Mouse (Mus musculus) left cerebral cortex, adult 11 months (tissue): Measurements from ENCODE around the gene Cfap100.

Experiments used
- DNase-seq: peaks from one replicate; pipeline ENCODE4 v3.0.0; 2022; ENCODE audit warnings: low spot score

Gene Cfap100

DNA sequence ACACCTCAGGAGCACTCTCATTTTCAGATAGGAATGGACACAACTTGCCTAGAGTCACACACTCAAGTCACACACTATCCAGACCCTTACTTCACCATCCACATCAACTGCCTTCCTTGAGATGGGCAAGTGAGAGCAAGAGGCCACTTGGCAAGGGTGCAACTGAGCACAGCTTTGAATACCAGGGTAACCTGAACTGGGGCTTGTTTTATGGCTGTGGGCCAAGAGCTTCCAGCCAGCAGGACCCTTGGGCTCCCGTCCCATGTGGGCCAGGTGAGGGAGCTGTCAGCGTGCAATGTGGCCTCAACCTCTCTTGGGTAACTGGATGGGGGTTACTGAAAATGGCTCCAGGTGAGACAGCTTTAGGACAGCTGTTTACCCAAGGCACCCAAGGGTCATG, 28.8 kb upstream of the Cfap100 start:
- DNase-seq, result no peak

DNA sequence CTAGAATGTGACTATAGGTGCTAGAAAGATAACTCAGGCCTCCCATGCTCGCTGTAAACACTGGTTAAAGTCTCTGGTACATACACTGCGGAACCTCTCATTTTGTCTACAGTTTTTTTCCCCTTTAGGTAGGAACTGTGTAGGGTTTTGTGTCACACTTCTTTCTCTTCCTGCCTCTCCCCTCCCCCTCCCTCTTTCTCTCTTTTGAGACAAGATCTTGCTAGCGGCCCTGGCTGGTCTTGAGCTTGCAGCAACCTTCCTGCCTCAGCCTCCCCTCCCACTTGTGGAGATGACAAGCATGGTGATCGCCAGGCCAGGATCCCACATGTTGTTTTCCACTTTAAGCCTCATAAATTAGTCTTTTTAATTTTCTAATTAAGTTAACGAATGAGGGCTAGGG, 25.2 kb upstream of the Cfap100 start:
- no peak for DNase-seq

DNA sequence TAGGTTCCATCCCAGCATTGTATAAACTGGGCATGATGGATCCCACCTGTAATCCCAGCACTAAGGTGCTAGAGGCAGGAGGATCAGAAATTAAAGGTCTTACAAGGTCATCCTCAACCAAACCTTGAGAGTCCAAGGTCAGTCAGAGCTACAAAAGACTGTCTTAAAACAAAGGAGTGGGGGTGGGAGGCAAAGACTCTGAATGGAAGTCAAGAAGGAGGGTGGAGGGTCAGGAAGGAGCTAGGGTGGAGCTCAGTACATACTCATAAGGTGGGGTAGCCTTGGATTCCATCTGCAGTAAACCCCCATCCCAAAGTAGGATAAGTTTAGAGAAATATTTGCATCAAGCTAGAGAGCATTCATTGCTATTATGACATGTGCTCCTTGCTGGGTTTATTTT, 24.0 kb upstream of the Cfap100 start:
- DNase-seq, result no peak

DNA sequence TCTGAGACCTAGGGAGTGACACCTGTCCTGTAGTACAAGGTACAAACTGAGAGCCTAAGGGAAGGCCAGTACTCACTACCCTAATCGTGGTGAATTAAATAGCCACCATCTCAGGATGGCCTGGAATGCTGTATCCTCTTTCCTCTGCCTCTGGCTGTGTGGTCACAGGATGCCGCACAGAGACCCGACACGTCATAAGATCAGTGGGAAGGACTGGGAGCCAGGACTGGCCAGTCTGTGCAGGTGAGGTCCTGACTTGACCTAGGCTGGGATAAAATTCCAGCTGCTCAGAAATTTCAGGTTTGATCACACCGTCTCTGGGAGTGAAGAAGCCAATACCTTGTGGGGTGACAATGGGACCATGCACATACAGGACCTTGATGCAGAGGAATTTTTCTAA, 22.9 kb upstream of the Cfap100 start:
- no peak for DNase-seq

DNA sequence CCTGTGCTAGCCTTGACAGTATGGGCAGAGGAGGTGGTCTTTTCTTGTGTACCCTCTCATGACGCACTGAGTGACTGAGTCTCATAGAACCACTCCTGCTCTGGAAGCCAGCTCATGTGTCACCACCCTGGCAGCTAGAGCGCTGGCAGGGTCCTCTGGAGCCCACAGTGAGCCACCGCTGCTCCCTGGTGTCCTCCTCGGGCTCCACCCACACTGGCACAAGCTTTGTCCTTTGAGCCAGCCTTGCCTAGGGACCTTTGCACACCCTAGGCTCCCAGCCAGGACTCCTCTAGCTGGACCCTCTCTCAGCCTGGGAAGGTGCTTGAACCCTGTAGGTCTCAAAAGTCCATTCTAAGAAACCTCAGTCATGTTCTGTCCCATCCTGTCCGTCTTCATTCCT, 22.1 kb upstream of the Cfap100 start:
- no peak for DNase-seq

DNA sequence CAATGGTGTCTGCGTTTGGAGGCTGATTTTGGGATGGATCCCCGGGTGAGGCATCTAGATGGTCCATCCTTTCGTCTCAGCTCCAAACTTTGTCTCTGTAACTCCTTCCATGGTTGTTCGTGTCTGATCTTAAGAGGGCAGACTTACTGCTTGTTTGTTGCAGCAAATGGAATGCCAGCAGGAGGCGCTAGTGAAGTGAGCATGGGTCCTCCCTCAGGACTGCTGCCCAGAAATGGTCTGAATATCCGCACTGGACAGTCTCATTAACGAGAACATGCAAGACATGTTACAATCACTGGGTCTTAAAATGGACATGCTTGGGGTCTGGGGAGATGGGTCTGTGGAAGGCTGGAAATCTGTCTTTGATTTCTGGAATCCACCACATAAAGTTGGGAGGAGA, 21.6 kb upstream of the Cfap100 start:
- no peak for DNase-seq

DNA sequence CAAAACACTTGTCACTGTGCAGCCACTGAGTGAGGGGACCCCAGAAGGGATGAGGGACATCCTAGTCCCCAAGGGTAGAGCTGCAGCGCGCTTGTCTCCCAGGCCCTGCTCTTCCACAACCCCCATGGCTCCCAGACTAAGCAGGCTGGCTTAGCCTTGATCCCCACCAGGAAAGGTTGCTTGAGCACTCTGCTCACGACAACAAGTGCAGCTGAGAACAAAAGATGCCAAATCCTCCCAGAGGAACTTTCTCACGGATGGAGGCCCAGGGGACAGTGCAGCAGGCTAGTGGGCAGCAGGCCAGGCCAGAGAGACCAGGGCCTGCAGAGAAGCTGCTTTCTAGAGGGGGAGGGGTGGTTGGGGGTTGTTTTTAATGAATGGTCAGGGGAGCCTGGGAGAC, 18.3 kb upstream of the Cfap100 start:
- no peak for DNase-seq

DNA sequence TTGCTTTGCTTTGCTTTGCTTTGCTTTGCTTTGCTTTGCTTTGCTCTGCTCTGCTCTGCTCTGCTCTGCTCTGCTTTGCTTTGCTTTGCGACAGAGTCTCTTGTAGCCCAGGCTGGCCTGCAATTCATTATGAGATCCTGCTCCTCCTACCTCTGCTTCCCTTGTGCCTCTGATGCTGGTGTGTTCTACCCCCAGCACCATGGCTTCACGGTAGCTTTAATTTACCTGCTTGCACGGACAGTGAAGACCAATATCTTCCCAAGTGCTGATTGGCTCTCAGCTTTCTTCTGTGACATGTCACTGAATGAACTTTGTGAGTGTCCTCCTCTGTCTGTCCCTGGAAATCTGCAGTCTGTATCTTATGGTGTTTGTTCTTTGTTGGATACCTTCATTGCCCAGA, 8.4 kb upstream of the Cfap100 start:
- DNase-seq, result no peak

DNA sequence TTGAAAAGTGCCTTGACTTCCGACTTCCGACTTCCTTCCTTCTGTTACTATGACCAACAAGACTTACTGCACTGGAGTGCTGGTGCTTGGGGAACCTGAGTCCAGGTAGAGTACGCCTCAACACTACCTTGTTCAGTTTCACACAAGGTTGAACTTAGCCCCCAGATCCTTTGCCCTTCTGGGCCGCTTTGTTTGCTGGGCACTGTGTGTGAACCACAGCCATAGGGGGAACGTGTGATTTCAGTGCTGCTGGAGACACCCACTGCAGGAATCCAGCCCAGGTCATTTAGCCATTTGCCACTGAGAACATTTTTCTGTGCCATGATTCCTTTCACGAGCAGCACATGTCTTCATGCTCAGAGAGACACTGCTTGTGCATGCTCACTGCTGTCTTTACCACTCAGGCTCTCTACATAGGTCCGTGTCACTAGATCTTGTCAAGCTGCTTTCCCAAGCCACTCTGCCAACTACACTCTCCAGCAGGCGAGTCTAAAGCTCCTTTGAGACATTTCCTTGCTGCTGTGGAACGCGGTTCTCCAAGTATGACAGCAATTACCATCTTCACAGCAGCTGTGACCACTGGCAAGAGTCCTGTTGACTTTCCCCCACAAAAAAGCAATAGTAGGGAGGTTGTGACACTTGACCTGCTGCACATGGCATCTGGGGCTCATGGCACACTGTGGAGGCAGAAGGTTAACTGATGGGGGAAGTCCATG, 7.8 kb upstream of the Cfap100 start:
- no peak for DNase-seq

DNA sequence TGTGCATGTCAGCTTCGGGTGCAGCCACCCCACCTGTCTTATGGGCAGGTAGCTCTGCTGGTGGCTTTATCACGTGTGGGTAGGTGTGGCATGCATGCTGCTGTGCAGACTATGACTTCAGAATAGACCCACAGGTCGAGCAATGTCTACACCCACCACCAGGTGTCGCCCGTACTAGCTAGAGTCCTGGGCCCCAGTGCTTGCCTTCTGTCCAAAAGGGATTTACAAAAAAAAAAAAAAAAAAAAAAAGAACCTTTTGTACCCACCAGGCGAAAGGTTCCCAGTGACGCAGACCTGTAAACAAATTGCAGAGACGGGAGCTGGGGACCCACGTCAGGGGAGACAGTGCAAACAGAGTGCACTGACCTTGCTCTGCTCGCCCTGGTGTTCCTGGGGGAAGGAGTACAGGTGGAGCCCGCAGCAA, 6.6 kb upstream of the Cfap100 start:
- peak; percentile 63 for DNase-seq

DNA sequence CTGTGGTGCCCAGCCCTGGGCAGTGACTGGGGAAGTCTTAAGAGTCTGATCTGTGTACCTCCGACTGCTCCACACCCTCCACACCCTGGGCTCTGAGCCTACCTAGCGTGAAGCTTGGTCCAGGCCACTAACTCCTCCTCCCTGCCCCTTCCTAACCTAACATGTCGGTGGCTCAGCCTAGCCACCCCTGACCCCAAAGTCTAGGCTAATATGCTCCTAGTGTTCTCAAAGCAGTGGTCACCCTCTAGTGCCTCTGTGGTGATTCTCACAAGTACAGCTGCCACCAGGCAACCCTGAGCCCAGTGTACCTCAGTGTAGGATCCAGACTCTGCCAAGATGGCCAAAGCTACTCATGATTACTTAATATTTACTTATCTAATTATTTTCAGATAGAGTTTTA, 6.1 kb upstream of the Cfap100 start:
- DNase-seq, result no peak

DNA sequence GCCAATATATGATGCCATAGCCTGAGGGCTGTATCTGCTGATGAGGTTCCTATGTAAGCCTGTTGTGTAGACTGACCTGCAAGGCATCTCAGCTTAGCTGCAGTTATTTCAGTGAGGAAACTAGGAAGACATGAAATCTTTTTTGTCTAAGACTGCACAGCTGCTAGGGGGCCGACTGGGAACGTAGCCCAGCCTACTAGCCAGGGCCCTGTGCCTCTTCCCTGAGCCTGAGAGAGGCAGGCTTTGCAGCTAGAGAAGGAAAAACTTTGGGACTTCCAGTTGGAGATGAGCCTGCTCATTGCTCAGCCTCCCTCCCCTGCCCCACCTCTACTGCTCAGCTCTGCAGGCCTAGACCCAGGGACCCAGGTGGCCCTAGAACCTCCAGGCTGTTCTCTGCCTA, 2.9 kb upstream of the Cfap100 start:
- peak; percentile 34 for DNase-seq

DNA sequence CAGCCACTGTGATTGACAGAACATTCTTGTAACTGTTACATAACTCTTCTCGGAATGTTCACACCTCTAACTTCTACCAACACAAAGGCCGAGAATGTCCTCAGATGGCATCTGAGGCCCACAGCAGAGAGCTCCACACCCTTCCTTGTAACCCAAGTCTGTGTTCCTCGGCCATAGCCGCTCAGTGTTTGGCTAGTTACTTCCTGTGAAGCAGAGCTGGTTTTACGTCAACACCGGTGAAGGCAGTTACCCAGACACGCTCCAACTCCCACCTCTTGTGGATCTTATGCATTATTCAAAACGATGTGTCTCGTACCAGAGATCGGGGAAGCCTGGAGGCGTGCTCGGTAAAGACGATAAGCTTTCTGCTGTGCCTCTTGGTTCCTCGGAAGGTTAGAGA, 1.3 kb upstream of the Cfap100 start:
- DNase-seq, result peak; percentile 45

DNA sequence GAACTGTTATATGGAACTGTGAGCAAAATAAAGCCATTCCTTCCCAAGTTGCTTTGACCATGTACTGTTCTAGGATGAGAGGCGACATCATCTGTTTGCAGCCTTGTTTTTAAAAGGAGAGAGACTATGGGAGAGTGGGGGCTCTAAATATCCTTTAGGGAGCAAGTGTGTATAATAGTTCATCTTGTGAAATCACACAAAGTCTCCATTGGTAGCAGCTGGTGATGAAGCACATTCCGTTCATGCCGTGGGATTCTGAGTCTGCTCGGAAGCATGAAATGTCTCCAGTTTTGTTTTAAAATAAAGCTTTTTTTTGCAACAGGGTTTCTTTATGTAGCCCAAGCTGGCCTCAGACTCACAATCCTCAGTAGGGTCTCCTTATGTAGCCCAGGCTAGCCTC, 2.6 kb downstream of the Cfap100 start:
- DNase-seq, result no peak

DNA sequence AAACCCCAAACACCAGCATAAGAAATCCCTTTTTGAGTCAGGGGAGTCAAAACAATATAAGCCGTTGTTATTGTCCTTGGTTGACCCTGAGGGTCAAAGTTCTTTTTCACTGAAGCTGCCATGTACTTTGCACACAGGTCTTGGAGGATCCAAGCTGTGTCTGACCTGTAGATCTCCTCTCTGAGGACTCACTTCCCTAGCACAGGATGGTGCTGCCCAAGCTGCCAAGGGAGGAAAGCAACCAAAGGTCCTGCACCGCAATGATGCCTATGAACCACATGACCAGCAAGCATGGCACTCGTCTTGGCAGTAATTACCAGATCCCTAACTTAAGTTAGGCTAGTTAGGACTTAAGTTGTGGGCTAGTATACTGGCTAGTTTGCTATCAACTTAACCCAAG, 3.2 kb downstream of the Cfap100 start:
- DNase-seq, result no peak

DNA sequence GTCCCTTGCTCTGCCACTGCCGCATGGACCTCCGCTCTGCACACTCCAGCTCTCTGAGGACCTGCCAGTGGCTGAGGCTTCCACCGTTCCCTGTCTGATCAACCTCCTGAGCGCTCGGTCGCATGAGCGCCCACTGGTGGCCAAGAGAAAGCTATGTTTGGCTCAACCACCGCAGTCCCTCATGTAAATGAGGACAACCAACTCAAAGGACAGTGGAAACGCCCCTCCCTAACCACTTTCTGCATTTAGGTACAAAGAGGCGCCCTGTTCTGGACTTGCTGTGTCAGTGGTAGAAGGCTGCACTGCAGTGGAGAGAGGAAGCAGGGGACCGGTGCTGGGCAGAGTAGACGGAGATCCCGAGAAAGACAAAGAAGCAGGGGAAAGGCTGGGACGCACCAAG, 6.0 kb downstream of the Cfap100 start:
- DNase-seq, result peak; percentile 67

DNA sequence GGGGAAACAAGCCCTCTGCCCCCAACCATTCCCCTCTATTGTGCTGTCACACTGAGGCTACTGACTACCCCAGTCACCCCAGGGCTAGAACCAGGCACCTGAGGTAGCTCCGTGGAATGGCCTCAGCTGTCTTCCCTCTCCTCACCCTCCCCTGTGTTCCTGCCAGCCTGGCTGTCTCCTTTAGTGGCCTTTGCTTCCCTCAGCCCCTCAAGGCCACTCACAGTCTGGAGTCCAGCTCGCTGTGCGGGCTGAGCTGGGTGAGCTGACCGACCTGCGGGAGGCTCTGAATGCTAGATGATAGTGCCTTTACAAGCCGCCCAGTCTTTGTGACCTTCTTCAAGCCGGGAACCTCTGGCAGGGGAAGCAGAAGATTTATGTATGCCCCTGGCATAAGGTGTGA, 16.7 kb downstream of the Cfap100 start:
- no peak for DNase-seq

DNA sequence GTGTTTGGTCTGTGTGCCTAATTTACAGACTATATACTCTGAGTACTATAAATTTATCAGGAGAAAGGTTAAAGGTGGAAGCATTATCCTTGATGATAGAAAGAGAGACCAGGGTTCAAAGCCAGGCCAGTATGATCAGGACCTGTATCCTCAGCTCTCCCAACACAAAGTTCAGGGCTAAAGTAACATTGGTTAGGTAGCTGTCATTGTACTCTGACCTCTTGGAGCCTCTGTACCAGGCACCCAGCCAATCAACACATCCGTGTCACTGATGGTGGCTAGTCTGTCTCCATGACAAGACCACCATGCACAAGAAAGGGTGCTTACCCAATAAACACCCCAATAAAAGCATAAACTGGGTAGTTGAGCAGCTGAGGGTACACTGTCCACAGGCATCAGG, 17.6 kb downstream of the Cfap100 start:
- DNase-seq, result no peak

DNA sequence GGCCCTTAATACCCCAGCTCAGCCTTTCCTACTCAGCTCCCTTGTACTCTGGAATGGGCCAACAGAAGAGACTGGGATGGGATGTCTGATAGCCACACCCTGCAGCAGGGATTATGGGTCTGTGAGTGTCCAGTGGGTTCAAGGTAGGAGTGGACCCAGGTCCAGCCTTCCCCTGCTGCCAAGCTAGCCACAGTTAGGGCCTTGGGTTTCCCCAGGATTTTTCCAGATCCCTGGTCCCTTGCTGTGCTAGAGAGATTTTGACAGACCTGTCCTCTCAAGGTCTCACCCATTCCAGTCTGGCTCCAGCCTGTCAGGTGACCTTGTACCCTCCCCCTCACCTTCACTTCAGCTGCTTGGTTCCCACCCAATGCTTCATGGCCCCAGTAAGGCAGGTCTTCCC, 20.0 kb downstream of the Cfap100 start:
- no peak for DNase-seq

DNA sequence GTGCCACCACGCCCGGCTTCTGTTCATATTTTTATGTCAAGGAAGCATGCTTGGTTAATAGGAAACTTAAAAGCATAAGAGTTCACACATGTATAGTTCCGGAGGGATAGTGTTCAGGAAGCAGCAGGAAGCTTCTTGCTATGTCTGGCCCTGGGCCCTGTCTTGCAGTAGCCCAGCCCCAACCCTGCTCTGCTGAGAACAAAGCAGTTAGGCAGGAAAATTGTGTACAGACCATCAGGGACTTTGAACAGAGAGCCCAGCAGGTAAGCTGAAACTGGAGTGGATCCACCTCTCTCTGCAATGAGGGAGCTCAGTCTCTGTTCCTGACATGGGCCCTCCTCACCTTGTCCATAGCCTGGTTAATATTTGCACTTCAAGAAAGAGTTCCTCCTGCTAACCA, 31.3 kb downstream of the Cfap100 start:
- DNase-seq, result no peak

DNA sequence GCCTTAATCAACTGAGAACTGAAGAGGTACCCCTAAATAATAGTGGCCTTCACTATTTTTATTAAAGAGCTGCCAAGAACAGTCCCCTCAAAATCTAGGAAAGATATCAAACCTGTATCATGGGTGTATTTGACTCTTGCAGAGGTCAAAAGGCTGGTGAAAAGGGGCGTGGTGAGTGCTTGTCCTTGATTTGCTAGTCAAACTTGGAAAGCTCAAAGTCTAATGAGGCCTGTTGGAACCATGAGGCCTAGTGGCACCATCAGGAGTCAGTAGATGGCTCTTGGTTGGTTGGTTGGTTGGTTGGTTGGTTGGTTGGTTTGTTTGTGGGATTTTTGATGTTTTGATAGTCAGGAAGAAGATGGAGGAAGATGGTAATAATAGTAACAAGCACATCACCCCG, 32.8 kb downstream of the Cfap100 start:
- DNase-seq, result no peak

DNA sequence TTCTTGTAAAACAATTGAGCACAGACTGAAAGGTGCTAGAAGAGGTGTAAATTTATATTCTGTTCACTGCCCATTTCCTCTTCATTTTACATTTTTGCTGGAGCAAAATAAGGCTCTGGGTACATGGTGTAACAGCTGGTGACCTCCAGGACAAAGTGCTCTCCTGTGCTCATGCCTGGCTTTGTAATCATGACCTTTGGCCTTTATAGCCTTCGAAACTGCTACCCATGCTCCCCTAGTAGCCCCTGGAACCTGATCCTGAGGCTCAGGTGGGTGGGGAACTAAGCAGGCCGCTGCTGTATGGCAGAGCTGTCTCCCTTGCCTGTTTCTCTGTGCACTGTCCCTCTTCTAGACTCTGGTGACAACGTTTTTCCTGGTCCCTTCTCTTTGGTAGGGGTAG, 34.6 kb downstream of the Cfap100 start:
- no peak for DNase-seq

DNA sequence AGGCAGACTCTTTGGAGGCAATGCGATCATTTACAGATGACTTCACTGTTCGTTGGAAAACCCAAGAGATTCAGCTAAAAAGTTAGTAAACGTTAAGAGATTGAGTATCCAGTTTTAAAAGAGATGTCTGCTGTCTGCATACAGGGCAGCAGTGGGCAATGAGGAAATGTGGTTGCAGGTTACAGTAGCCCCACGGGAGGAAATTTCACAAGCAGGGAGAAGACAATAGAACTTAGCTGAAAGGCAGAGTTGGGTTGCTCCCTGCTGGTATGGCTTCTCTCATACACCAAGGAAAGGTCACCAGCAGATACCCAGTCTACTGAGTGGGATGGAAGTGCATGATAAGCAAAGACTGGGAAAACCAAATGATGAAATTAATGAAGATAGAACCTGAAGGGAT, 38.0 kb downstream of the Cfap100 start:
- no peak for DNase-seq

DNA sequence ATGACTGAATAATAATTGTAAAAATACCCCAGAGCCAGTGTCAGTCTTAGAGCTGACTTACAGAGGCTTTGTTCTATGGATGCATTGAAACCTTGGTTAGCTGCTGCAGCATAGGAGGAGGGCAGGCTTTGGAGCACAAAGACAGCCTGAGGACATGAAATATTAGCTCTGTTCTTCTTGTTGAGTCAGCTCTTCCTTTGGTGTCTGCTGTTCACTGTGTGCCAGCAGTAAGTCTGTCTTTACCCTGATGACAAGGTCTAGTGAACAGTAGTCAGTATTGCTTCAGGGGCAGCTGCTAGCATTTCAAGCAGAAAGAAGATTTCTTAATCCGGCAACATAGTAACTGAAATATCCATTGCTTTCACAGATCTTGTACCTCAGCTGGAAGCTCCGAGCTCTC, 47.1 kb downstream of the Cfap100 start:
- no peak for DNase-seq

DNA sequence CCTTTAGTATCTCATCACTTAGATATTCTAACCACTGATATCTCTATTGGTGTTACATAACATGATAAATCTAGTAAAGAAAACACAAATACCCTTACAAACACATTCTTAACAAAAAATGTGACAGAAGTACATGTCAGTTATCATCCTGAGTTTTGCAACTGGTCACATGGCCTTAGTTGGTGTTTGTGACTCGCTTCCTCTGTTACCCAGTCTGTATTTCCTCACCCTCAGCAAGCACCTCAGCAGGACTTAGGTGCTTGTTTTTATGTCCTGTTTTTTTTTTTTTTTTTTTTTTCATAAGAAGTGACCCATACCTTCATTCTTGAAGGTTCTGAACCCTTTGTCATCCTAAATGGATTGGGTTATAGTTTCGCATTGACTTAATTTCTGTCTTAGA, 50.9 kb downstream of the Cfap100 start:
- no peak for DNase-seq
